Mouse (Mus musculus) liver, adult 2 months (tissue): ENCODE results near the gene Fthl17a. TPM values are rescaled to one million over a fixed set of nuclear protein-coding genes. Genes with fewer than 3 reads are reported as not detected.

Experiments used
- DNase-seq: peaks from one replicate; pipeline ENCODE4 v3.0.0-alpha.2; 2011; ENCODE audit warnings: low read depth, low spot score; ENCODE audit errors: extremely low read depth
- H3K27ac ChIP-seq: fragments of 200-500 bp; replicated peaks from 2 replicates; pipeline ENCODE4 v1.5.1; 2012; ENCODE audit warnings: low read depth, mild to moderate bottlenecking, control low read depth, inconsistent platforms, low read length; ENCODE audit not compliant: insufficient read depth
- H3K27me3 ChIP-seq: fragments of 200-500 bp; 2 replicates; pipeline ENCODE4 v1.6.1; 2012; ENCODE audit warnings: mild to moderate bottlenecking, moderate library complexity, low read length, inconsistent platforms; ENCODE audit not compliant: control insufficient read depth, insufficient read depth
- H3K36me3 ChIP-seq: fragments of 200-500 bp; 2 replicates; pipeline ENCODE4 v1.6.1; 2012; ENCODE audit warnings: low read length, inconsistent platforms; ENCODE audit not compliant: control insufficient read depth, insufficient read depth
- H3K4me1 ChIP-seq: fragments of 200-500 bp; 2 replicates; pipeline ENCODE4 v1.6.1; 2011; ENCODE audit warnings: low read length; ENCODE audit not compliant: control insufficient read depth, insufficient read depth
- H3K4me3 ChIP-seq: fragments of 200-500 bp; 2 replicates; pipeline ENCODE4 v1.5.1; 2011; ENCODE audit warnings: low read depth, mild to moderate bottlenecking, control low read depth, low read length, moderate library complexity; ENCODE audit not compliant: insufficient read depth
- H3K79me2 ChIP-seq: fragments of 200-500 bp; 2 replicates; pipeline ENCODE4 v1.6.1; 2012; ENCODE audit warnings: inconsistent platforms, mild to moderate bottlenecking, low read length, moderate library complexity; ENCODE audit not compliant: control insufficient read depth, insufficient read depth
- H3K9ac ChIP-seq: fragments of 200-500 bp; 2 replicates; pipeline ENCODE4 v1.6.1; 2012; ENCODE audit warnings: low read depth, mild to moderate bottlenecking, control low read depth, inconsistent platforms, low read length
- CTCF ChIP-seq: fragments of 200-500 bp; IDR thresholded peaks from 2 replicates; pipeline ENCODE4 v1.5.1; 2011; ENCODE audit warnings: low read depth, low read length, control low read depth
- POLR2A ChIP-seq: fragments of 200-500 bp; IDR thresholded peaks from 2 replicates; pipeline ENCODE4 v1.6.1; 2011; ENCODE audit warnings: low read length, control low read depth; ENCODE audit not compliant: insufficient read depth; ENCODE audit errors: extremely low read depth
- WGBS: fragments of 180-500 bp; shearing (Covaris S2); methylation state at CpG from one replicate; pipeline ENCODE4 v1.1.7; 2018; 5-methylcytosine and 5-hydroxymethylcytosine counted together
- polyA plus RNA-seq: library from polyadenylated mRNA; depleted of rRNA; stranded (reverse); fragments of >200 nt; gene quantifications from 2 replicates; pipeline ENCODE4 v1.2.3, GENCODE M21; 2012
- total RNA-seq: library from RNA; depleted of rRNA; stranded (reverse); fragments of >200 nt; gene quantifications from 2 replicates; pipeline ENCODE4 v1.2.3, GENCODE M21; 2014

Gene Fthl17a
- total and polyA plus RNA-seq, 2 experiments, result not detected

DNA sequence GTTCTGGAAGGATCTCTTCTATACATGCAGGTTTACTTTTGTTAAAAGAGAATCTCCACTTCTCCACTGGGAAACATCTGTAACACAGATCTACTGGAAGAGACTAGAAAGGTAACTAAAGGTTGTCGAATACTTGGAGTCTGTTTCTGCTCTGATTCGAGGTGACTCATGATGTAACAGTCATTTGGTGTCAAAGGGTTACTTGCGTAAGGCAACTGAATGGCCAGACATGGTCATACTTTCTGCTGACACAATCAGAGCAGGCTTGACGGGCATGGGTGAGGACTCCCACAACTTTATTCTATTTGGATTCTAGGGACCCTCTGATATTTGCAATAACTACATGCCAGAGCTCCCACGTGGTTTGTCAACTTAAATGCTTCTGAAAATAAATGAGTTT lies 43.3 kb downstream of the Fthl17a start:
- TF ChIP-seq POLR2A (no peak), CTCF (no peak)
- Histone ChIP-seq H3K9ac (no peak overlapping the region), H3K4me3 (no peak overlapping the region), H3K4me1 (no peaks in the 10 kb centered on the region; the same call in 1 of the 2 replicates), H3K27ac (no peak overlapping the region), H3K36me3 (no peaks in the 10 kb centered on the region), H3K27me3 (no peaks in the 10 kb centered on the region), H3K79me2 (no peaks in the 10 kb centered on the region)
- peak; percentile 86 for DNase-seq
- WGBS, result 14% methylated on average over 5 of the region's 5 CpGs

DNA sequence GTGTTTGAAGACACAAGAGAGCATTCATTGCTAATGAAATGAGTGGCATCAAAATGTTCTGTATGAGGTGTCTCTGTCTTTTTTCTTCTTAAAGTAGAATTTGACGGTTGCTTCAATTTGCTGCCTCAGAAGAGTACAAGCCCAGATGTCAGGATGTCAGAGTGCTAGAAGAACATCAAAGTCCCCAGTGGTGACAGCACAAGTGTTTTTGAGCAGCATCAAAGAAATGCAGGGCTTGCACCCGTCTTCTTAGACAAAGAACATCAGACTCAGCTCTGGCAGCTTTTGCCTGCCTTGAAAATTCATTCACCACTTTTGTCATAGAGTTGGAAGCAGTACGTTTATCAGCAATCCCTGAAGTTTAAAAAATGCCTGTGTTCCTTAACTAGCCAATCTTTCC lies 44.5 kb downstream of the Fthl17a start:
- TF ChIP-seq CTCF (no peak), POLR2A (no peak)

DNA sequence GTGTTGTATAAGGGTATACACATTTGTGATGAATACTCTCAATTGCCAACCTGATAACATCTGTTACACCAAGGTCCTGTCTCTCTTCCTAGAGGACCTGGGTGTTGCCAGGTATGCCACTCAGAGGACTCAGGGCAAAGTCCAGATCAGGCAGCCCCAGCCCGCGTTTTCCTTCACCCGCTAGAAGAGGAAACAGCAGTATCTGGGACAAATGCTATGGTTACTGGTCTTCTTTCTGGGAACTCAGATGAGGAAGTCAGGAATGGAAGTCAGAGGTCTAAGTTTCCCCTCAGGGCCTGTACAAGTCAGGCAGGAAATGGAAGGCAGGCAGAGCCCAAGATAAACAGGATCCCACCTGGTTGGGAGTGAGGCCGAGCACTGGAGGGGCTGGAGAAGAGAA lies 55.2 kb downstream of the Fthl17a start:
- no peak overlapping the region for H3K4me3 ChIP-seq
- no peak overlapping the region for H3K9ac ChIP-seq
- 35% methylated on average over 4 of the region's 4 CpGs for WGBS
- no peaks in the 10 kb centered on the region for H3K27me3 ChIP-seq
- no peak for TF ChIP-seq POLR2A
- TF ChIP-seq CTCF, result no peak
- H3K4me1 ChIP-seq, result 0 out of 2 replicates have a peak, but pooled peaks cover 1% of the 10 kb centered on the region
- no peak overlapping the region for H3K27ac ChIP-seq
- peak; percentile 24 for DNase-seq
- H3K36me3 ChIP-seq, result no peaks in the 10 kb centered on the region
- H3K79me2 ChIP-seq, result no peaks in the 10 kb centered on the region

More for the DNA sequence above, 44.5 kb downstream of the Fthl17a start:
- no peaks in the 10 kb centered on the region for H3K36me3 ChIP-seq
- DNase-seq, result no peak
- no peak overlapping the region for H3K9ac ChIP-seq
- no peak overlapping the region for H3K4me3 ChIP-seq
- no peaks in the 10 kb centered on the region; the same call in 1 of the 2 replicates for H3K4me1 ChIP-seq
- H3K79me2 ChIP-seq, result no peaks in the 10 kb centered on the region
- no peak overlapping the region for H3K27ac ChIP-seq
- no peaks in the 10 kb centered on the region for H3K27me3 ChIP-seq
- 96% methylated on average over 3 of the region's 3 CpGs for WGBS

DNA sequence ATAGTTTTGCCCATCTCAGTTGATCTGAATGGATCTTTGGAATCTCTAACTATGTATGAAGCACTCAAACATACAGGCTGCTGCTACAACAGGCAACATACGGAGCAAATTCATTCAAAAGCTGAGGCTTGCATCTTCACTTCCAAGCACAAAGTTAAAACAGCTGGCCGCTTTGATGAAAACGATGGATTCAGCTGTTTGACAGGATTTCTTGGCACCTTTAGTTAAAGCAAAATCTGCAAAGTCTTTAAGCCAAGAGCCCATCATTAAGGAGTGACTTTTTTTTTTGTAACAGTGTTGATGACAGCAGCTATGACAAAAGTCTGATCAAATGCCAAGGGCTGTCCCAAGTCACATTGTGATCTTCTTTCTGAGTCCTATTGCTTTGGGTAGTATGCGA lies 69.1 kb downstream of the Fthl17a start:
- no peak overlapping the region for H3K9ac ChIP-seq
- H3K27me3 ChIP-seq, result no peaks in the 10 kb centered on the region
- no peak for TF ChIP-seq POLR2A
- TF ChIP-seq CTCF, result no peak
- DNase-seq, result no peak
- H3K79me2 ChIP-seq, result no peaks in the 10 kb centered on the region
- H3K27ac ChIP-seq, result no peak overlapping the region
- 76% methylated on average over 4 of the region's 4 CpGs for WGBS
- H3K36me3 ChIP-seq, result no peaks in the 10 kb centered on the region
- no peak overlapping the region for H3K4me3 ChIP-seq
- no peaks in the 10 kb centered on the region for H3K4me1 ChIP-seq

DNA sequence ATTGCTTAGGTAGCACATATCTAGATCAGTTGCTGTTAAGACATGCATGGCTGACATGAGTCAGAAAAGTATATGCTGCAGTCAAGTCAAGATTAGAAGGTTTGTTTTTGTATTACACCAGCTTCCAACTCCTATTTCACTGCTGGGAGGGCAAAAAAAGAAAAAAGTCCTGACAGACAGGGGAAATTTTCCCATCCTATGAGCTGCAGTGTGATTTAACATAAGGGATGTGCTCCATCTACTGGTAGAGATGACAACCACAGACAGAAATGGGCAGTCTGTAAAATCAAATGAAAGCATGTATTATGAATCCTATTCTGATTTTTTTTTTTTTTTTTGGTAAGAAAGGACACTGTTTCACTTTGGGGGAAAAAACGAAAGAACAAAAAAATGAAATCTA lies 69.7 kb downstream of the Fthl17a start:
- H3K4me3 ChIP-seq, result no peak overlapping the region
- no peak overlapping the region for H3K27ac ChIP-seq
- H3K9ac ChIP-seq, result no peak overlapping the region
- no peaks in the 10 kb centered on the region for H3K4me1 ChIP-seq
- no peaks in the 10 kb centered on the region for H3K27me3 ChIP-seq
- H3K79me2 ChIP-seq, result no peaks in the 10 kb centered on the region
- DNase-seq, result peak; percentile 14
- no peaks in the 10 kb centered on the region for H3K36me3 ChIP-seq
- peak; percentile 47; the same call in 1 of the 2 replicates for TF ChIP-seq CTCF
- no peak for TF ChIP-seq POLR2A
- 17% methylated on average over 1 of the region's 1 CpGs for WGBS
